Mouse (Mus musculus): ENCODE data around the gene Tubgcp3. TPM values are rescaled to one million over a fixed set of nuclear protein-coding genes. Genes with fewer than 3 reads are reported as not detected.
A peak's percentile ranks its signal among the peaks of the same experiment; 100 is the strongest.
"Not testable (repeated sequence)": the region's sequence is repeated elsewhere in the genome, so short reads cannot be mapped to it uniquely, and the experiment has no call there.

The Tubgcp3 gene
- total and polyA plus RNA-seq, 2 experiments from 2014 or later = 14.2 to 48.8 TPM

- H3K36me3 ChIP-seq (replicated peaks; ENCODE audit: control insufficient read depth, insufficient read depth, low read length) = peaks cover 68% of the 10 kb centered on the region
- WGBS = 88% methylated on average over 6 of the region's 6 CpGs
Measured at GRCm38 (mm10) chr8:12641527-12641926, 30.5 kb downstream of the Tubgcp3 start.

GRCm38 (mm10) chr8:12638446-12638845 is 33.6 kb downstream of the Tubgcp3 start:
- no peak for ATAC-seq (ENCODE audit: insufficient read depth, low read depth)
- no peak overlapping the region for H3K4me3 ChIP-seq (ENCODE audit: low read depth, low read length)

More at GRCm38 (mm10) chr8:12641527-12641926, 30.5 kb downstream of the Tubgcp3 start:
- DNase-seq (ENCODE audit: low spot score) (no peak), ATAC-seq (ENCODE audit: insufficient read depth, low read depth) (no peak)
- H3K4me2 ChIP-seq (ENCODE audit: low read depth, low read length) = no peak overlapping the region
- H3K9me3 ChIP-seq (replicated peaks; ENCODE audit: control insufficient read depth, low read length) = no peaks in the 10 kb centered on the region
- no peak overlapping the region for H3K4me3 ChIP-seq (ENCODE audit: low read depth, low read length)
- TF ChIP-seq CTCF (IDR thresholded peaks at IDR 0.05; ENCODE audit: low read depth) (no peak), EP300 (IDR thresholded peaks at IDR 0.05; ENCODE audit: low read depth) (no peak)
- no peak overlapping the region for H3K9ac ChIP-seq (replicated peaks; ENCODE audit: low read depth, low read length)
- no peak overlapping the region for H3K27ac ChIP-seq (ENCODE audit: low read depth)
- no peaks in the 10 kb centered on the region for H3K27me3 ChIP-seq (ENCODE audit: control insufficient read depth, insufficient read depth, low read length)
- H3K4me1 ChIP-seq (ENCODE audit: control insufficient read depth, insufficient read depth) = no peaks in the 10 kb centered on the region

DNA sequence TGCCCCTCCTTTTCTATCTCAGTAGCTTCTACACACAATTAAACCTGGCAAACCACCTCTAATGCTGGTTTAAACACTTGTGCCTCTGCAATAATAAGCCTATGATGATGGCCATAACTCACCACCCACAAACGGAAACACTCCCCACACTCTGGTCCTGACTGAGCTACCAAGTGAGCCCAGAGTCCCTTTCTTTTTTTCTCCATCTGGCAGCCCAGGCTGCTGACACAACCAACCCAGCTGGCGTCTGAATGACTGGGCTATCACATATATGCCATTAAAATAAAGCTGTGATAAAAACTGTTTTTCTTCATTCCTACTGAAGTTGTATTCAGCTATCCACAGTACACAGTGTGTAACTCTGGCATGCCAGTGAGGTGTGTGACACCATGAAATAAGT is 36.7 kb downstream of the Tubgcp3 start:
- 91% methylated on average over 2 of the region's 2 CpGs for WGBS
- Histone ChIP-seq H3K4me2 (ENCODE audit: low read depth, low read length) (no peak overlapping the region), H3K27ac (ENCODE audit: low read depth) (no peak overlapping the region), H3K9ac (replicated peaks; ENCODE audit: low read depth, low read length) (no peak overlapping the region), H3K9me3 (replicated peaks; ENCODE audit: control insufficient read depth, low read length) (no peaks in the 10 kb centered on the region), H3K4me1 (ENCODE audit: control insufficient read depth, insufficient read depth) (no peaks in the 10 kb centered on the region), H3K27me3 (ENCODE audit: control insufficient read depth, insufficient read depth, low read length) (no peaks in the 10 kb centered on the region), H3K36me3 (replicated peaks; ENCODE audit: control insufficient read depth, insufficient read depth, low read length) (peaks cover 74% of the 10 kb centered on the region), H3K4me3 (ENCODE audit: low read depth, low read length) (no peak overlapping the region)
- TF ChIP-seq EP300 (IDR thresholded peaks at IDR 0.05; ENCODE audit: low read depth) (no peak), CTCF (IDR thresholded peaks at IDR 0.05; ENCODE audit: low read depth) (no peak)
- DNase-seq (ENCODE audit: low spot score) = no peak
- no peak for ATAC-seq (ENCODE audit: insufficient read depth, low read depth)

More at GRCm38 (mm10) chr8:12638446-12638845, 33.6 kb downstream of the Tubgcp3 start:
- no peak overlapping the region for H3K27ac ChIP-seq (ENCODE audit: low read depth)
- no peak overlapping the region for H3K9ac ChIP-seq (replicated peaks; ENCODE audit: low read depth, low read length)
- H3K36me3 ChIP-seq (replicated peaks; ENCODE audit: control insufficient read depth, insufficient read depth, low read length) = peaks cover 72% of the 10 kb centered on the region
- H3K27me3 ChIP-seq (ENCODE audit: control insufficient read depth, insufficient read depth, low read length) = no peaks in the 10 kb centered on the region
- DNase-seq (ENCODE audit: low spot score) = no peak
- TF ChIP-seq CTCF (IDR thresholded peaks at IDR 0.05; ENCODE audit: low read depth) (no peak), EP300 (IDR thresholded peaks at IDR 0.05; ENCODE audit: low read depth) (no peak)
- no peaks in the 10 kb centered on the region for H3K4me1 ChIP-seq (ENCODE audit: control insufficient read depth, insufficient read depth)
- H3K9me3 ChIP-seq (replicated peaks; ENCODE audit: control insufficient read depth, low read length) = no peaks in the 10 kb centered on the region
- no peak overlapping the region for H3K4me2 ChIP-seq (ENCODE audit: low read depth, low read length)
- WGBS = 88% methylated on average over 11 of the region's 11 CpGs

GRCm38 (mm10) chr8:12629079-12629478 is 43.0 kb downstream of the Tubgcp3 start:
- no peak overlapping the region for H3K27ac ChIP-seq (ENCODE audit: low read depth)
- no peaks in the 10 kb centered on the region for H3K9me3 ChIP-seq (replicated peaks; ENCODE audit: control insufficient read depth, low read length)
- no peak overlapping the region for H3K4me3 ChIP-seq (ENCODE audit: low read depth, low read length)
- H3K36me3 ChIP-seq (replicated peaks; ENCODE audit: control insufficient read depth, insufficient read depth, low read length) = peaks cover 66% of the 10 kb centered on the region
- TF ChIP-seq EP300 (IDR thresholded peaks at IDR 0.05; ENCODE audit: low read depth) = no peak
- TF ChIP-seq CTCF (IDR thresholded peaks at IDR 0.05; ENCODE audit: low read depth) = peak; percentile 78
- no peaks in the 10 kb centered on the region for H3K27me3 ChIP-seq (ENCODE audit: control insufficient read depth, insufficient read depth, low read length)
- ATAC-seq (ENCODE audit: insufficient read depth, low read depth) (peak; percentile 67), DNase-seq (ENCODE audit: low spot score) (peak; percentile 27)
- no peak overlapping the region for H3K9ac ChIP-seq (replicated peaks; ENCODE audit: low read depth, low read length)
- H3K4me2 ChIP-seq (ENCODE audit: low read depth, low read length) = no peak overlapping the region
- WGBS = 39% methylated on average over 3 of the region's 3 CpGs
- H3K4me1 ChIP-seq (ENCODE audit: control insufficient read depth, insufficient read depth) = no peaks in the 10 kb centered on the region

DNA sequence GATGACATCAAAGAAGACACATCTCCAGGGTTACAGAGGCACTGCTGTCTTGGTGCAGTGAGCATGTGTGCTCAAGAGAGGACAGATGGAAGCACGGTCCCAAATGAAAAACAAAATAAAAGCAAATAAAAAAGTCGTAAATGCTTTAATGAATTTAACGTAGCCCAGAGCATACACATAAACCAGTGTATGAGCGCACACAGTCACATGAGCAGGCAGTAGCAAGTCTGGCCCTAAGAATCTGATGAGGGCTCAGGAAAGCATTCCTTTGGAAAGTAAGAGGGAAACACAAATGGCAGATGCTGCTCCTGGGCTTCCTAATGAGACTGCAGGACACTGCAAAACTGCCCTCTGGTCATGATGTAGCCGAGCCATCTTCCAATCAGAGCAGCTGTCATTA is 46.2 kb downstream of the Tubgcp3 start:
- H3K36me3 ChIP-seq (replicated peaks; ENCODE audit: control insufficient read depth, insufficient read depth, low read length) = peaks cover 75% of the 10 kb centered on the region
- WGBS = 82% methylated on average over 5 of the region's 5 CpGs
- TF ChIP-seq CTCF (IDR thresholded peaks at IDR 0.05; ENCODE audit: low read depth) = no peak
- no peak for TF ChIP-seq EP300 (IDR thresholded peaks at IDR 0.05; ENCODE audit: low read depth)
- ATAC-seq (ENCODE audit: insufficient read depth, low read depth) (no peak), DNase-seq (ENCODE audit: low spot score) (no peak)
- H3K27ac ChIP-seq (ENCODE audit: low read depth) = no peak overlapping the region
- H3K4me2 ChIP-seq (ENCODE audit: low read depth, low read length) = no peak overlapping the region
- no peaks in the 10 kb centered on the region for H3K4me1 ChIP-seq (ENCODE audit: control insufficient read depth, insufficient read depth)
- no peak overlapping the region for H3K4me3 ChIP-seq (ENCODE audit: low read depth, low read length)
- no peaks in the 10 kb centered on the region for H3K27me3 ChIP-seq (ENCODE audit: control insufficient read depth, insufficient read depth, low read length)
- no peaks in the 10 kb centered on the region for H3K9me3 ChIP-seq (replicated peaks; ENCODE audit: control insufficient read depth, low read length)
- no peak overlapping the region for H3K9ac ChIP-seq (replicated peaks; ENCODE audit: low read depth, low read length)

- Histone ChIP-seq H3K4me2 (ENCODE audit: low read depth, low read length) (no peak overlapping the region), H3K9me3 (replicated peaks; ENCODE audit: control insufficient read depth, low read length) (no peaks in the 10 kb centered on the region), H3K4me3 (ENCODE audit: low read depth, low read length) (no peak overlapping the region), H3K9ac (replicated peaks; ENCODE audit: low read depth, low read length) (no peak overlapping the region), H3K36me3 (replicated peaks; ENCODE audit: control insufficient read depth, insufficient read depth, low read length) (peaks cover 71% of the 10 kb centered on the region), H3K27ac (ENCODE audit: low read depth) (no peak overlapping the region), H3K27me3 (ENCODE audit: control insufficient read depth, insufficient read depth, low read length) (no peaks in the 10 kb centered on the region), H3K4me1 (ENCODE audit: control insufficient read depth, insufficient read depth) (peaks cover under 1% of the 10 kb centered on the region; the same call in 1 of the 2 replicates)
- DNase-seq (ENCODE audit: low spot score) = no peak
- TF ChIP-seq EP300 (IDR thresholded peaks at IDR 0.05; ENCODE audit: low read depth) (no peak), CTCF (IDR thresholded peaks at IDR 0.05; ENCODE audit: low read depth) (no peak)
- ATAC-seq (ENCODE audit: insufficient read depth, low read depth) = no peak
- 93% methylated on average over 18 of the region's 18 CpGs for WGBS
Measured at GRCm38 (mm10) chr8:12621550-12622222, 50.4 kb downstream of the Tubgcp3 start.

- H3K27me3 ChIP-seq (ENCODE audit: control insufficient read depth, insufficient read depth, low read length); H3K9me3 ChIP-seq (replicated peaks; ENCODE audit: control insufficient read depth, low read length); H3K4me1 ChIP-seq (ENCODE audit: control insufficient read depth, insufficient read depth); H3K9ac ChIP-seq (replicated peaks; ENCODE audit: low read depth, low read length); H3K4me2 ChIP-seq (ENCODE audit: low read depth, low read length); H3K27ac ChIP-seq (ENCODE audit: low read depth); H3K4me3 ChIP-seq (ENCODE audit: low read depth, low read length): not testable (repeated sequence)
- DNase-seq (ENCODE audit: low spot score) (peak; percentile 16), ATAC-seq (ENCODE audit: insufficient read depth, low read depth) (peak; percentile 87)
- peaks cover 51% of the 10 kb centered on the region for H3K36me3 ChIP-seq (replicated peaks; ENCODE audit: control insufficient read depth, insufficient read depth, low read length)
- 33% methylated on average over 3 of the region's 3 CpGs for WGBS
Measured at GRCm38 (mm10) chr8:12617369-12617768, 54.7 kb downstream of the Tubgcp3 start.

Measured in heart, postnatal 0 days (tissue).